Mouse (Mus musculus) lung, embryonic 14.5 days (tissue): ENCODE measurements around the gene Cops3. TPM values are rescaled to one million over a fixed set of nuclear protein-coding genes. Genes with fewer than 3 reads are reported as not detected.

Experiments
- ATAC-seq: fragments of 200-750 bp; cut with Nextera tagmentation; 2 replicates; pipeline ENCODE4 v1.8.0; 2017; ENCODE audit warnings: mild to moderate bottlenecking, moderate TSS enrichment, moderate library complexity; ENCODE audit not compliant: insufficient read depth
- DNase-seq: peaks from one replicate; pipeline ENCODE4 v3.0.0-alpha.2; 2015
- H3K27ac ChIP-seq: fragments of 300-500 bp; sonication (generic); 2 replicates; pipeline ENCODE4 v1.5.1; 2014; ENCODE audit warnings: low read depth, mild to moderate bottlenecking, moderate library complexity
- H3K27me3 ChIP-seq: fragments of 300-500 bp; sonication (generic); 2 replicates; pipeline ENCODE4 v1.6.1; 2014; ENCODE audit warnings: low read length, control low read depth; ENCODE audit not compliant: insufficient read depth
- H3K36me3 ChIP-seq: fragments of 300-500 bp; sonication (generic); 2 replicates; pipeline ENCODE4 v1.6.1; 2014; ENCODE audit warnings: control low read depth; ENCODE audit not compliant: insufficient read depth
- H3K4me1 ChIP-seq: fragments of 300-500 bp; sonication (generic); 2 replicates; pipeline ENCODE4 v1.6.1; 2014; ENCODE audit warnings: antibody characterized with exemption, control low read depth; ENCODE audit not compliant: insufficient read depth
- H3K4me2 ChIP-seq: fragments of 300-500 bp; sonication (generic); 2 replicates; pipeline ENCODE4 v1.6.1; 2014; ENCODE audit warnings: mild to moderate bottlenecking
- H3K4me3 ChIP-seq: fragments of 300-500 bp; sonication (generic); 2 replicates; pipeline ENCODE4 v1.5.1; 2014; ENCODE audit warnings: low read depth, low read length
- H3K9ac ChIP-seq: fragments of 300-500 bp; sonication (generic); 2 replicates; pipeline ENCODE4 v1.6.1; 2014
- H3K9me3 ChIP-seq: fragments of 300-500 bp; sonication (generic); 2 replicates; pipeline ENCODE4 v1.6.1; 2016; ENCODE audit warnings: low read depth, low read length, control low read depth
- CTCF ChIP-seq: IDR thresholded peaks from 2 replicates; pipeline ENCODE4 v1.5.1; 2016; ENCODE audit warnings: antibody characterized with exemption, low read depth
- WGBS: fragments of 180-500 bp; shearing (Covaris S2); extraction: QIAGEN DNeasy Blood & Tissue Kit; methylation state at CpG from one replicate; pipeline ENCODE4 v1.1.7; 2014; 5-methylcytosine and 5-hydroxymethylcytosine counted together
- polyA plus RNA-seq: library from polyadenylated mRNA; unstranded; fragments of >200 nt; fragmentation: Nextera tagmentation; extraction: Ambion mirVana; gene quantifications from 2 replicates; pipeline ENCODE4 v1.2.1, GENCODE M21; 2014

The Cops3 gene
- polyA plus RNA-seq, 1 experiment from 2014 or later = 224 TPM

DNA sequence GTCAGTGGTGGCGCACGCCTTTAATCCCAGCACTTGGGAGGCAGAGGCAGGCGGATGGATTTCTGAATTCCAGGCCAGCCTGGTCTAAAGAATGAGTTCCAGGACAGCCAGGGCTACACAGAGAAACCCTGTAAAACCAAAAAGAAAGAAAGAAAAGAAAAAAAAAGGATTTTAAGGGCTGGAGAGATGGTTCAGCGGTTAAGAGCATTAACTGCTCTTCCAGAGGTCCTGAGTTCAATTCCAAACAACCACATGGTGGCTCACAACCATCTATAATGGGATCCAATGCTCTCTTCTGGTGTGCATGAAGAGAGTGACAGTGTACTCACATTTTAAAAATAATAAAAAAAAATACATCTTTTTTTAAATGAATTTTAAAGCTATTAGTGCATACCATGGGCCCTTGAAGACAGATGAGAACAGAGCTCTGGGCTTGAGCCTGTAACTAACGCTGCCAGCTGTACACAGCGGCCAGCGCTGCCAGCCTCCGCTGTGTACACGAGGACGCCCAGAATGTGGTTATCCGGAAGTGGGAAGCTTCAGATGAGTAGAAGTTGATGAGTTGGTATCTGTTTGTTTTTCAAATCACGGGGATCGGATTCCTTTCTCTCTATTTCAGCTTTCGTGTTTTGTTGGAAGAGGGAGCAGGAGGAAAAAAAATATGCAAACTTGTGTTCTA lies 29.0 kb downstream of the Cops3 start:
- peak overlapping the region; percentile 97 for H3K9ac ChIP-seq
- peaks cover 21% of the 10 kb centered on the region for H3K36me3 ChIP-seq
- no peaks in the 10 kb centered on the region for H3K9me3 ChIP-seq
- peak overlapping the region; percentile 91 for H3K4me2 ChIP-seq
- no peak for TF ChIP-seq CTCF
- 53% methylated on average over 14 of the region's 14 CpGs for WGBS
- ATAC-seq (no peak), DNase-seq (peak; percentile 5)
- H3K4me3 ChIP-seq = peak overlapping the region; percentile 78
- peak overlapping the region; percentile 99 for H3K27ac ChIP-seq
- H3K27me3 ChIP-seq = no peaks in the 10 kb centered on the region
- peaks cover 7% of the 10 kb centered on the region; the same call in 1 of the 2 replicates for H3K4me1 ChIP-seq

DNA sequence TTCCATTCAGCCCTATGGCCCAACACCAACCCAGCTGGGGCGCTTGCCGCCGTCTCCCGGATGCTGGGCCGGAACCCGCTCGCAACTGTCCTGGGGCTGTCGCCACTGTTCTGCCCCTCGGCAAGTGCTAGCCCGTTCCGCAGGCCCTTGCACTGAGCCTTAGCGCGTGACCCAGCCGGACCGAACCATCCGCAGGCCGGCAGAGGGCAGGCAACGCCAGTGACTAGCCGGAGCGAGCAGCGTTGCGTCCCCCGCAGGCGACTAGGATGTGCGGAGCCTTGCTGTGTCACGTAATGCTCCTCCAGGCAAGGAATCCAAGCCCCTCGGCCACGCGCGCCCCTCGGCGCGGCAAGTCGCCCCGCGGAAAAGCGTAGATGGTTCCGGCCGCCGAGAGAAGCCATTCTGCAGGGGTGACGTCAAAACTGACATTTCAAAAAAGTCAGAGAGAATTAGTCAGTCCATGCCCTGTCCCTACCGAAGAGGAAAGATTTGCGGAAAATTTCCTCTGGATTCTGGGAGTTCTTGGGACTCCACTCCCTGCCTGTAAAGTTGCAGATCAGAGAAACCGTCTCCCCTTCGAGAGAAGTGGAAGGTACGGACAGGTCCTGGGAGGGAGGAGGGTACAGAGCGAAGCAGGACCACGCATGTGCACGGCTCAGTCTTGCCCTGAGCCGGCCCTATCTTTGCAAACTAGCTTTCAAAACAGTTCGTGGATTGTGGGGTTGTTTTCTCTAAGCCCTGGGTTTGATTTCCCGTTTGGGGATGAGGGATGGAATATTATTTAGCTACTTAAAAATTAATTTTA lies 29.8 kb downstream of the Cops3 start, which contains the start of gene Flcn:
TSS of gene Flcn (minus strand) at position 347 of the 805 bp plus-strand sequence.
- Histone ChIP-seq H3K9ac (peak within 1 kb of the TSS; percentile 97), H3K4me1 (peaks cover 7% of the 10 kb centered on the region; the same call in 1 of the 2 replicates), H3K27me3 (no peaks in the 10 kb centered on the region), H3K4me3 (peak within 1 kb of the TSS; percentile 78), H3K4me2 (peak within 1 kb of the TSS; percentile 91), H3K27ac (peak within 1 kb of the TSS; percentile 99), H3K9me3 (no peaks in the 10 kb centered on the region), H3K36me3 (peaks cover 24% of the 10 kb centered on the region)
- DNase-seq (peak; percentile 88), ATAC-seq (peak; percentile 95)
- under 1% methylated on average over 52 of the region's 52 CpGs for WGBS
- peak; percentile 70 for TF ChIP-seq CTCF

DNA sequence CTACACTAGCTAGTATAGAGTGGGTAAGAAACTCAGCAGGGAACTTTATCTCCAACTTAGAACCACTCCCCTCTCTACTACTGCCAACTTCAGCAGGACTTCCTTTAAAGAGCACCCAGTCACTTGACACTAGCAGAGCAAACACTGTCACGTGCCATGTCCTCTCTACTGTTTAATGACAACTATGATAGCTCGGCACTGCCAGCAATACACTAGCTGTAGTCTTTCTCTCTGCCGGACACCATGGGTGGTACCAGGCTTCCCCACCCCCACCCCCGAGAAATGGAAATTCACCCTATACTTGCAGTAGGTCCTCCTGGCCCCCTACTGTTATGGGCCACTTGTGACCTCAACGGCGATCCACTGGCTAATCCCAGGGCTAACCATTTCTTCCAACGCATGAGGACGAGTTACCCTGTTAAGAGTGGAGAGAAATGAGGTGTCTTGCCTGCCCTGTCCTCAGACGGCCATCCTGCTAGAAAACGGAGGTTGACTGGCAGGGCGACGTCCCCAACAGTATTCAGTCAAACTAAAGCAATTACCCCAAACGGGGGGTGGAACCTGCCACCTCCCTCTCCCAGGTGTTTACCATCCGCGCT lies 30.5 kb downstream of the Cops3 start:
- under 1% methylated on average over 15 of the region's 15 CpGs for WGBS
- Histone ChIP-seq H3K4me1 (peaks cover 7% of the 10 kb centered on the region; the same call in 1 of the 2 replicates), H3K4me3 (peak overlapping the region; percentile 78), H3K9ac (peak overlapping the region; percentile 97), H3K27ac (peak overlapping the region; percentile 99), H3K27me3 (no peaks in the 10 kb centered on the region), H3K4me2 (peak overlapping the region; percentile 91), H3K36me3 (peaks cover 31% of the 10 kb centered on the region), H3K9me3 (no peaks in the 10 kb centered on the region)
- ATAC-seq = peak; percentile 21; the same call in 1 of the 2 replicates
- peak; percentile 69 for DNase-seq
- no peak for TF ChIP-seq CTCF

DNA sequence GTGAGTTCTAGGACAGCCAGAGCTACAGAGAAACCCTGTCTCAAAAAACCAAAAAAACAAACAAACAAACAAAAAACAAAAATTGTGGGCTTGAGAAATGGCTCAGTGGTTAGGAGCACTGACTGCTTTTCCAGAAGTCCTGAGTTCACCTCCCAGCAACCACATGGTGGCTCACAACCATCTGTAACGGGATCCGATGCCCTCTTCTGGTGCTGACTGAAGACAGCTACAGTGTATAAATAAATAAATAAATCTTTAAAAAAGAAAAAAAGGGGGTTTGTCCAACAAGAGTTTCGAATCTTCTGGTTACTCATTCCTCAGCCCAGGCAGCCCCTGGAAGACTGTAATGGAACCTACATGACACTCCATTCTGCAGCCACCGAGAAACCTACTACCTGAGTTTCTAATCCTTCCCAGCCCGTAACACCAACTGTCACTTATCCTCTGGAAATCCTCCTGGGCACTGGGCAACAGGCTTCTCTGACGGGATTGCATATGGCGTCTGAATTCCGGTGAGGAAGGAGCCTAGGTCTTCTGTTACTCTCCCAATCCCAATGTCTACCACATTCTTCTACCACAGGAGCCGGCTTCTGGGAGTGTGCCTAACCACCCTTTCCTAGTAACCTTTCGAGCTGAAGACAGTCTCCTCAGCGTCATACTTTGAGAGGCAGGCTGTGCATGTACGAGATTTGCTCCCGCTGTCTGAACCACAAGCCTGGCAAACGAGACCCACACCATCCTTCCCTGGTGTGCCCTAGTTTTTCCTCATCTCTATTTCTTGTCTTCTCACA lies 31.3 kb downstream of the Cops3 start:
- peak; percentile 19; the same call in 1 of the 2 replicates for TF ChIP-seq CTCF
- Histone ChIP-seq H3K27ac (peak overlapping the region; percentile 99; the same call in 1 of the 2 replicates), H3K4me2 (peak overlapping the region; percentile 91), H3K9ac (peak overlapping the region; percentile 97; the same call in 1 of the 2 replicates), H3K36me3 (peaks cover 37% of the 10 kb centered on the region), H3K27me3 (no peaks in the 10 kb centered on the region), H3K9me3 (no peaks in the 10 kb centered on the region), H3K4me3 (peak overlapping the region; percentile 78), H3K4me1 (peaks cover 7% of the 10 kb centered on the region; the same call in 1 of the 2 replicates)
- ATAC-seq (no peak), DNase-seq (no peak)
- WGBS = 62% methylated on average over 14 of the region's 14 CpGs

DNA sequence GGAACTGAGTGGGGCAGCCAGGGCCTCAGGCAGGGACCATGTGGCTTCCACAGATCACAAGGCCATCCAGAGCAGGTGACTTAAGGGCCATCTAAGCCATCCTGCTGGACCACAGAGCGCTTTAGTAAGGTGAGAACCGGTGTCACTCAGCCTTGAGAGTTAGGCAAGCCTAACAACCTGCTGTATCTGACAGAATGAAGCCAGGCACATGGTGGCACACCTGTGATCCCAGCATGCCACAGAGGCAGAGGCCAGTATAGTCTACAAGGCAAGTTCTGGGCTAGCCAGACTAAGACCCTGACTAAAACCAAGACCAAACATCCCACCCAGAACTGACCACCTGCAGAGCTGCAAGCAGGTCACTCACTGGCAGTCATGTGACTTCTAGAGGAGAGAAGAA lies 34.0 kb downstream of the Cops3 start:
- Histone ChIP-seq H3K9me3 (no peaks in the 10 kb centered on the region), H3K4me3 (no peak overlapping the region), H3K9ac (no peak overlapping the region), H3K4me2 (no peak overlapping the region), H3K27me3 (no peaks in the 10 kb centered on the region), H3K4me1 (peaks cover 7% of the 10 kb centered on the region; the same call in 1 of the 2 replicates), H3K27ac (no peak overlapping the region), H3K36me3 (peaks cover 63% of the 10 kb centered on the region)
- WGBS = 92% methylated on average over 2 of the region's 2 CpGs
- TF ChIP-seq CTCF = no peak
- no peak for DNase-seq
- ATAC-seq = no peak

DNA sequence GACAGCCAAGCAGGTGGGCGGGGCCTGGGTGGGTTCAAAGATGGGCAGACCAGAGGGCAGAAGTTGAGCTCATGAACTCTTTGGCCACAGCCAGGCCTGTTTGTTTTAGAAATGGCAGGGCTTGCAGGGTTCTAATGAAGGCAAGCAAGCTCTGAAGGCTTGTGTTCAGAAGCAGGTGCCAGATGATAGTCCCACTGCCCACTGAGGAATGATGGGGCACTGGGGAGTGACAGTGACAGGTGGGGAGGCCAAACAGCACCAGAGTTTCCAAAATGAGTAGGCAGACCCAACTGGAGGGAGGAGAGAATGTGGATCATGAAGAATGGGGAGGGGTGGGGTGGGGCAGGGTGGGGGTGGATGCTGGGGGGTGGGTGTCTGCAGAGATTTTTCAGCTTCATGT lies 34.4 kb downstream of the Cops3 start:
- Histone ChIP-seq H3K9me3 (no peaks in the 10 kb centered on the region), H3K4me2 (no peak overlapping the region), H3K4me1 (peaks cover 7% of the 10 kb centered on the region; the same call in 1 of the 2 replicates), H3K27me3 (no peaks in the 10 kb centered on the region), H3K9ac (no peak overlapping the region), H3K27ac (no peak overlapping the region), H3K36me3 (peaks cover 67% of the 10 kb centered on the region), H3K4me3 (no peak overlapping the region)
- ATAC-seq (no peak), DNase-seq (no peak)
- TF ChIP-seq CTCF = no peak
- WGBS = 95% methylated on average over 1 of the region's 1 CpGs
